ENCODE assay signal across 19 mouse cellular contexts in genomic region chr10:21618745-21619508, GRCm38 (mm10). TPM values are rescaled to one million over a fixed set of nuclear protein-coding genes. Genes with fewer than 3 reads are reported as not detected.
DNase-seq lines count a peak whose midpoint lies in the region; ATAC-seq and TF ChIP-seq lines count a peak whose summit lies in the region.
"Had no signal": no experiment of that assay in that cellular context is flagged by ENCODE, and none has a peak within 500 bp of the region (broad histone marks: within the 10 kb centered on the region; RNA-seq: fewer than 3 reads in every experiment).

No protein-coding gene starts in this region.

- WGBS in hindbrain, embryonic 12.5 days: 76% methylated on average over 5 of the region's 5 CpGs

- DNase-seq in layer of hippocampus, adult 2 months (ENCODE audit: low spot score in 2 of 2): no peak
- no peak for DNase-seq in layer of hippocampus, postnatal 14 days (ENCODE audit: low spot score in 2 of 2)
- DNase-seq in CD4-positive helper T cell, adult 2 months (ENCODE audit: low read depth, low spot score): peak; percentile 31
- peak; percentile 75 for DNase-seq in NIH3T3 (ENCODE audit: low read depth)
- no peak for DNase-seq in urinary bladder, postnatal 10 days (ENCODE audit: low spot score)
- DNase-seq in urinary bladder, adult 18-20 months (ENCODE audit: low spot score in 2 of 2): no peak
- DNase-seq: cerebellum, postnatal 14 days; forebrain, postnatal 0 days; liver, embryonic 13.5 days; midbrain, embryonic 14.5 days; thymus, adult 18-20 months had no signal

- no peak for TF ChIP-seq CTCF in layer of hippocampus, adult 2 months (conservative IDR thresholded peaks at IDR 0.05)

- H3K27me3 ChIP-seq in myocyte (ENCODE audit: control insufficient read depth, insufficient read depth, insufficient read length): no peaks in the 10 kb centered on the region
- H3K27me3 ChIP-seq in hindbrain, embryonic 12.5 days: no peaks in the 10 kb centered on the region
- H3K27me3 ChIP-seq: heart, embryonic 15.5 days; hindbrain, embryonic 15.5 days; liver, embryonic 13.5 days had no signal

- no peaks in the 10 kb centered on the region for H3K9me3 ChIP-seq in hindbrain, embryonic 12.5 days (replicated peaks)
- H3K9me3 ChIP-seq: heart, embryonic 15.5 days; hindbrain, embryonic 15.5 days; liver, embryonic 13.5 days had no signal

- ATAC-seq in hindbrain, embryonic 12.5 days (ENCODE audit: low FRiP score): no peak
- ATAC-seq: forebrain, postnatal 0 days had no signal

- H3K79me2 ChIP-seq in myocyte (ENCODE audit: control insufficient read depth, insufficient read depth): no peaks in the 10 kb centered on the region

- H3ac ChIP-seq in myocyte (ENCODE audit: control insufficient read depth, insufficient read length): no peak overlapping the region

- peak overlapping the region; percentile 56; the same call in 1 of the 2 replicates for H3K27ac ChIP-seq in layer of hippocampus, adult 2 months
- H3K27ac ChIP-seq in hindbrain, embryonic 12.5 days: no peak overlapping the region
- H3K27ac ChIP-seq: heart, embryonic 15.5 days; hindbrain, embryonic 15.5 days; liver, embryonic 13.5 days had no signal

- H3K4me1 ChIP-seq in hindbrain, embryonic 12.5 days: no peaks in the 10 kb centered on the region
- H3K4me1 ChIP-seq: heart, embryonic 15.5 days; hindbrain, embryonic 15.5 days; liver, embryonic 13.5 days had no signal

- H3K36me3 ChIP-seq in myocyte (ENCODE audit: control insufficient read depth, insufficient read depth): no peaks in the 10 kb centered on the region
- no peaks in the 10 kb centered on the region for H3K36me3 ChIP-seq in hindbrain, embryonic 12.5 days
- H3K36me3 ChIP-seq: heart, embryonic 15.5 days; hindbrain, embryonic 15.5 days; liver, embryonic 13.5 days had no signal

- no peak overlapping the region for H3K9ac ChIP-seq in hindbrain, embryonic 12.5 days
- H3K9ac ChIP-seq: forebrain, postnatal 0 days; heart, embryonic 15.5 days; hindbrain, embryonic 15.5 days; liver, embryonic 13.5 days had no signal

- H3K4me3 ChIP-seq in layer of hippocampus, adult 2 months: no peak overlapping the region
- H3K4me3 ChIP-seq in myocyte: no peak overlapping the region
- H3K4me3 ChIP-seq in hindbrain, embryonic 12.5 days: no peak overlapping the region
- H3K4me3 ChIP-seq: heart, embryonic 15.5 days; hindbrain, embryonic 15.5 days; liver, embryonic 13.5 days had no signal

- H3K4me2 ChIP-seq in myocyte (ENCODE audit: low read depth): peak overlapping the region; percentile 32
- H3K4me2 ChIP-seq in hindbrain, embryonic 12.5 days (replicated peaks): no peak overlapping the region
- H3K4me2 ChIP-seq: heart, embryonic 15.5 days; hindbrain, embryonic 15.5 days; liver, embryonic 13.5 days had no signal

- TF ChIP-seq POLR2A in myocyte (IDR thresholded peaks at IDR 0.05; ENCODE audit: insufficient read length, low read depth): no peak

TF ChIP-seq in myocyte, 11 proteins besides CTCF, POLR2A, EP300 and RAD21:
- TF ChIP-seq USF1 (IDR thresholded peaks at IDR 0.05; ENCODE audit: low read depth) (no peak), TCF3 (IDR thresholded peaks at IDR 0.05; ENCODE audit: insufficient read length, low read depth) (no peak), SRF (IDR thresholded peaks at IDR 0.05; ENCODE audit: control insufficient read depth, insufficient read length, low read depth) (no peak), TCF12 (IDR thresholded peaks at IDR 0.05; ENCODE audit: insufficient read depth, poor library complexity, severe bottlenecking) (no peak), MYOG (IDR thresholded peaks at IDR 0.05; ENCODE audit: control insufficient read depth in 1 of 3, insufficient read depth in 1 of 3, insufficient read length in 2 of 3, low read depth in 2 of 3) (no peak), CEBPB (IDR thresholded peaks at IDR 0.05; ENCODE audit: insufficient read depth, poor library complexity, severe bottlenecking) (no peak), MYOD1 (IDR thresholded peaks at IDR 0.05; ENCODE audit: control insufficient read depth in 1 of 3, insufficient read length in 2 of 3, low read depth in 2 of 3) (peak in 1 of 3 experiments; percentile 3), POLR2AphosphoS2 (IDR thresholded peaks at IDR 0.05; ENCODE audit: insufficient read length, low read depth) (no peak), REST (IDR thresholded peaks at IDR 0.05; ENCODE audit: insufficient read depth, insufficient read length) (no peak)

RNA-seq across cellular contexts. Expression of gene 1700020N01Rik, which starts 26.0 kb away (rescaled TPM):
- total RNA-seq in layer of hippocampus, adult 2 months (2021): not detected
- not detected for total RNA-seq in layer of hippocampus, postnatal 14 days (2021)
- not detected for polyA plus RNA-seq in myocyte (2012; fragmentation: generic; extraction: Trizol)
- polyA plus RNA-seq in hindbrain, embryonic 12.5 days (2016; fragmentation: Nextera tagmentation; extraction: Ambion mirVana): not detected in 2 replicates
- total RNA-seq: forebrain, postnatal 0 days; gastrocnemius, postnatal 4 days; left cerebral cortex, postnatal 25 days had no signal
- polyA plus RNA-seq: forebrain, postnatal 0 days; heart, embryonic 15.5 days; hindbrain, embryonic 15.5 days; kidney, embryonic 16.5 days; liver, embryonic 13.5 days; midbrain, embryonic 14.5 days; neural tube, embryonic 14.5 days had no signal

Comparison
In these comparisons a context has a peak if more than half of its experiments do, and no peak if none do; other contexts are left out.
1. DNase-seq: peak in CD4-positive helper T cell, adult 2 months (single experiment) and NIH3T3 (single experiment); none in layer of hippocampus, adult 2 months (0 of 2), layer of hippocampus, postnatal 14 days (0 of 2), urinary bladder, postnatal 10 days (single experiment) and urinary bladder, adult 18-20 months (0 of 2).